Mouse (Mus musculus): Measurements from ENCODE around the gene Fkbp4.

Gene Fkbp4

DNA sequence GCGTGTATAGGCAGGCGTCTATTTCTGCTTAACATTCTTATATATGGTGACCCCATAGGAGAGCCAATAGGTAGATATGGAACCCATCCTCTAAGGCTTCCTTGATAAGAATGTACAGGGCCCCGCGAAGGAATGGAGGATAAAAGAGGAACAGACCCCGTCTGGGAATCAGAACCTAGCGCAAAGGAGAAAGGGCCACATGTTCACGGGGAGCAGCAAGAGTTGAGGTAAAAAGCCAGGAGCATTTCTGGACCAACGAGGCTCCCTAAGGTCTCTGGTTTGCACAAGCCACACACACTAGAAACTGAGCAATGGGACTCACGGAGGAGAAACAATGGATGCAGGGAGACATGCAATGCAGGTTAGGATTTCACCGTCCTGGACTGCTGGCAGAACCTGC lies 1.2 kb downstream of the Fkbp4 start:
- DNase-seq (ENCODE audit: low spot score in 2 of 2): no peak

DNA sequence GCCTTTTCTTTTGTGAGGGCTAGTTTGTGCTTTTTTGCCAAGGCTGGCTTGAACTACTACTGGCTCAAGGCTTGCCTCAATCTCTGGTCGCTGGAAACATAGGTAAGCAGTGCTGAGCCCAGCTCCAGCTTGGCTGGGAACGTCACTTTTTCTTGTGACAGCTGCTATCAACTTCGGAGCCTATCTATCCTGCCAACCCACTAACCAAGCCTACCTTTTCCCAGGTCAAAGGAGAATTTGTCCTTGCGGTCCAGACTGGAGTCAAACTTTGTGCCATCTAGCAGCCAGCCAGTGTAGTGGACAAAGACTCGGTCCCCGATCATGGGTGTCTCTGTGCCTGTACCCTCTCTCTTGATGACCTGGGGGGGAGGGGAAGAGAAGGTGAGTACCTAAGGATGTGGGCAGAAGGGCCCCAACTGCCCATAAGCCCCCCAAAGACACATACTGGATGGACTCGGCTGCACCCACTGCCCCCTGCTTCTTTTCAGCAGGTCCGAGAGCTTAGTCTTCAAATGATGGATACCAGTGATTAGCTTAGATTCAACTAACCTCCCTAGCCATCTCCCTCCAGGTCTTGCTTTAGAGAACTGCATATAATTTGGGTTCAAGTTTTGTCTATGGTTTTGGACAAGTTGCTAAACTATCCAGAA lies 2.0 kb downstream of the Fkbp4 start:
- no peak for DNase-seq (ENCODE audit: low spot score in 2 of 2)

GRCm38 (mm10) chr6:128435474-128435873 lies 3.0 kb downstream of the Fkbp4 start:
- DNase-seq (ENCODE audit: low spot score in 2 of 2): no peak

DNA sequence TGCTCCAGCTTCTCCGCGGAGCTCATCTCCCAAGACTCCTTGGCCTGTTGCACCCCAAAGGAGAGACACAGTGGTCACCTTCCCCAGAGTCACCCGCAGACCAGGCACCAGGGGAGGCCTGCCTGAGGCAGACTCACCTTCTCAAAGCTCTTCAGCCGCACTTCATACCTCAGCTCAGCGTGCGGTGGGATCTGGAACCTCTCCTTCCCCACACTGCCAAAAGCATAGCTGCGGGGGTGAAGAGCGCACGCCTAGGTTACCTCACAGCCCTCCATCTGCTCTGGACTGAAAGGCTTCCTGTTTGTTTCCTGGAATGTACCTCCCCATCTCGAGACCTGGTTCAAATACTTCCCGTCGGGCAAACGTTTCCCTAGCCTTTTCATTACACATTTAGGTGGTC lies 4.9 kb downstream of the Fkbp4 start:
- DNase-seq (ENCODE audit: low spot score in 2 of 2): no peak

DNA sequence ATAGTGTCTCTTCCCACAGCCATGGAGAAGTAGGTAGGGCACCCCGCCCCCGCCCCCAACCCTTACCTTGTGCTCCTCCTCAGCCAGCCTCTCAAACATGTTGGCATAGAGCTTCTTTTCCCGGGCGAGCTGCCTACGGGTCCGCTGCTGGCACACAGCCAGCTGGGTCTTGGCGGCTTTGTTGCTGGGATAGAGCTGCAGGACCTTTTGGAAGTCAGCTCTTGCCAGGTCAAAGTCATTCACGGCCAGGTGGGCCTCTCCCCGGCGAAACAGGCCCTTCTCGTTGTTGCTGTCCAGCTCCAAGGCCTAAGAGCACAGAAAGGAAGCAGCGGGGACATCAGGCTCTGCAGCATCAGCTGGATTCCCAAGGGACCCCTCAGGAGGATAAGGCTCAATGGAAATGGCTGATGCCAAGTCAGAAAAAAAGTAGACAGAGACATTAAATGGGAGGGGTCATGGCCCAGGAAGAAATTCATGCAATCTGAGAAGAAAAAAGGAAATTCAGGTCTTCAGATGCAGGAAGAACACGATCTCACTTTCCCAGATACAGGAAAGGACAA lies 6.0 kb downstream of the Fkbp4 start:
- no peak for DNase-seq (ENCODE audit: low spot score in 2 of 2)

GRCm38 (mm10) chr6:128429826-128430225 lies 8.7 kb downstream of the Fkbp4 start:
- no peak for DNase-seq (ENCODE audit: low spot score in 2 of 2)

GRCm38 (mm10) chr6:128429300-128429699 lies 9.2 kb downstream of the Fkbp4 start:
- no peak for DNase-seq (ENCODE audit: low spot score in 2 of 2)

DNA sequence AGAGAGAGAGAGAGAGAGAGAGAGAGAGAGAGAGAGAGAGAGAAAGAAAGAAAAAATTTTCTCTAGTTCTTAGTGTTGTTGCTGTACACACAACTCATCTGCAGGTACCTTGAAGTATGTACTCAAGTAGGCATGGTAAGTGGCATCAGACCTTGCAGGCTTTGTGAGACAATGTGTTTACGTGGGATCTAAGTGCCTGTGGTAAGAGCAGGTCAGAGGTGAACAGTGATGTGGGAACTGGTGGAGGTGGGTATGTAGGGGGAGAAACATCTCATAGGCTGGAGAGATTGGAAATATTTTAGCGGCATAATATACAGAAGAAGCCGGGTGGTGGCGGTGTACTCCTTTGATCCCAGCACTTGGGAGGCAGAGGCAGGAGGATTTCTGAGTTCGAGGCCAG lies 10.9 kb downstream of the Fkbp4 start:
- no peak for DNase-seq (ENCODE audit: low spot score in 2 of 2)

- no peak for DNase-seq (ENCODE audit: low spot score in 2 of 2)
Measured at GRCm38 (mm10) chr6:128425046-128425445, 13.4 kb downstream of the Fkbp4 start.

- DNase-seq (ENCODE audit: low spot score in 2 of 2): peak; percentile 94 to 96
Measured at GRCm38 (mm10) chr6:128424269-128425019, 14.0 kb downstream of the Fkbp4 start, which contains the start of gene Itfg2. TSS of gene Itfg2 (minus strand) at chr6:128424931.

DNA sequence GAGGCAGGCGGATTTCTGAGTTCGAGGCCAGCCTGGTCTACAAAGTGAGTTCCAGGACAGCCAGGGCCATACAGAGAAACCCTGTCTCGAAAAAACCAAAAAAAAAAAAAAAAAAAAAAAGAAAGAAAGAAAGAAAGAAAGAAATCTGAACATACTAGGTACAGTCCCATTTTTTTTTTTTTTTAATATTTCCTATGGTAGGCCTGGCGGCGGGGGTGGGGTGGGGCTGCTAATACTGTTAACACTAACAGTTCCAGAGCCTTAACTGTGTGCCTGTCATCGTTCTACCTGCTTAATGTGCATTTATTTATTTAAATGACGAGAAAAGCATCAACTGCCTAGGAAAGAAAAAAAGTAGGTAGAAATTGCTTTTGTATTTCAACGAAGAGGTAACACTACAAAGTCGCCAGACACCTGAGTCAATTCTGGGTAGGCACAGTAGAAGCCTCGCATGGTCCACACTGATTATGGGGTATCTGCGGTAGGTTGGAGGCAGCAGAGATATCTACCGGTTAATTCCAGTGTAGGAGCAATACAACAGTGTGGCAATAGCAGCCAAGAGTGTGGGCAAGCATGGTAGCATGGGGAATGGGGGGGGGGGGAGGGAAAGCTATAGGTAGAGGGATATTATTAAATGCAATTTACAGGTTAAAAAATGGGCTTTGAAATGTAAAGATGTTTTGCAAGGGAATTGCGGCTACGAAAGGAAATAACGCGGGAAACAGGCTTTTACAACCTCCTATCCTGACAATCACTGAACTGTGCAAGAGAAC lies 14.8 kb downstream of the Fkbp4 start:
- no peak for DNase-seq (ENCODE audit: low spot score in 2 of 2)

GRCm38 (mm10) chr6:128421480-128421879 lies 17.0 kb downstream of the Fkbp4 start:
- DNase-seq (ENCODE audit: low spot score in 2 of 2): no peak

- no peak for DNase-seq (ENCODE audit: low spot score in 2 of 2)
Measured at GRCm38 (mm10) chr6:128421036-128421435, 17.4 kb downstream of the Fkbp4 start.

DNA sequence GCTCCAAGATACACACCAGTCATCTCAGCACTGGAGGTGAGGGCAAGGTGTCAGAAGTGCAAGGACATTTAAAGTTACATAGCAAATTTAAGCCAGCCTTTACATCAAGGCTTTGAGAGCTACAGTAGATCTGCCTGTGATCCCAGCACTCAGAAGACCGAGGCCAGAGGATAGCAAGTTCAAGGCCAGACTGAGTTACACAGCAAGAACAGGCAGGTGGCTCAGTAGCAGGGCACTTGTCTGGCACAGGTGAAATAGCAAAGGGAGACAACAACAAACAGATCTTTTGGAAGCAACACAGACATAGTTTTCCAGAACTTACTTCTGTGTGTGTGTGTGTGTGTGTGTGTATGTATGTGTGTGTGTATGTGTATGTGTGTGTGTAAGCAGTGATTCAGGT lies 20.4 kb downstream of the Fkbp4 start:
- no peak for DNase-seq (ENCODE audit: low spot score in 2 of 2)

GRCm38 (mm10) chr6:128416169-128416568 lies 22.3 kb downstream of the Fkbp4 start:
- DNase-seq (ENCODE audit: low spot score in 2 of 2): no peak

GRCm38 (mm10) chr6:128411115-128411514 lies 27.4 kb downstream of the Fkbp4 start:
- peak; percentile 63 to 88 for DNase-seq (ENCODE audit: low spot score in 2 of 2)

GRCm38 (mm10) chr6:128410305-128410704 lies 28.2 kb downstream of the Fkbp4 start:
- no peak for DNase-seq (ENCODE audit: low spot score in 2 of 2)

GRCm38 (mm10) chr6:128408544-128409125 lies 29.8 kb downstream of the Fkbp4 start:
- no peak for DNase-seq (ENCODE audit: low spot score in 2 of 2)

- no peak for DNase-seq (ENCODE audit: low spot score in 2 of 2)
Measured at GRCm38 (mm10) chr6:128404708-128405107, 33.8 kb downstream of the Fkbp4 start.

GRCm38 (mm10) chr6:128399421-128400185 lies 38.9 kb downstream of the Fkbp4 start:
- DNase-seq (ENCODE audit: low spot score in 2 of 2): peak in 1 of 2 experiments; percentile 31

DNA sequence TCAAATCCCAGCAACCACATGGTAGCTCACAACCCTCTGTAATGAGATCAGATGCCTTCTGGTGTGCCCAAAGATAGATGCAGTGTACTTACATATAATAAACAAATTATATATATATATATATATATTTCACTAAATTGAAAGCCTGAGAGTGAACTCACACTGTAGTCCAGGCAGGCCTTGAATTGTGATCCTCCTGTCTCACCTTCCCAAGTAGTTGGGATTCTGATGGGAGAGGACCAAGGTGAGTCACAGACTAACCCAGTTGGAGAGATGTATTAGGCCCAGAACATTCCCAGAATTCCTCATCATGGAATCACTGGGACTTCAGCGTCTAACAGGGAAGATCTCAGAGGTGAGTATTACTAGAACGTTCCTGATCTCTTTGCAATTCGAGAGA lies 39.5 kb downstream of the Fkbp4 start, which contains the start of gene Nrip2:
Nrip2 (plus strand) TSS at position 301 of the 400 bp plus-strand sequence.
- no peak for DNase-seq (ENCODE audit: low spot score in 2 of 2)

Measured in frontal cortex, postnatal 14 days (tissue).